Mouse (Mus musculus): ENCODE data around the gene Msx3. TPM values are rescaled to one million over a fixed set of nuclear protein-coding genes. Genes with fewer than 3 reads are reported as not detected.

Gene Msx3
- polyA plus RNA-seq, 1 experiment from 2014 or later, result 0.47 TPM

DNA sequence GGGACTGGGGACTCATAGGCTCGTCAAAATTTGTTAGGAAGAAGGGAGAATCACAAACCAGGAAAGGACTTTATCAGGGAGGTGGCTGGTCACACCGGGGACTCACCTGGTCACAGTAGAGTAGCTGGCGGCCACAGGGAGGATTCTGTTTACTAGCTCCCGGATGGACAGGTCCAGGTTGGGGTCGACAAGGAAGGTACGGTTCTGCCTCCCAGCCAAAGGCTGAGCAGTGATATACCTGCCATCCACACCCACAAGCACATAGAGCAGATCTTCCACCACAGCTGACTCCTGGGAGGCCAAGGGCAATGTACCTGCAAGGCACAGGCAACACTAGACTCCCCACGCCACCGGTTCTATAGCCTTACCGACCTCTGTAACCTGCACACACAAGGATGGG lies 41.1 kb downstream of the Msx3 start:
- Histone ChIP-seq H3K4me2 (replicated peaks) (no peak overlapping the region), H3K9ac (no peak overlapping the region), H3K27me3 (no peaks in the 10 kb centered on the region), H3K4me1 (no peaks in the 10 kb centered on the region), H3K36me3 (peaks cover 63% of the 10 kb centered on the region), H3K4me3 (no peak overlapping the region), H3K27ac (no peak overlapping the region), H3K9me3 (no peaks in the 10 kb centered on the region)
- WGBS, result 98% methylated on average over 9 of the region's 9 CpGs
- no peak for ATAC-seq (ENCODE audit: insufficient number of reproducible peaks, insufficient read depth, low FRiP score, low TSS enrichment)

- no peaks in the 10 kb centered on the region for H3K9me3 ChIP-seq
- peaks cover 69% of the 10 kb centered on the region for H3K36me3 ChIP-seq
- H3K27ac ChIP-seq, result no peak overlapping the region
- no peak overlapping the region for H3K9ac ChIP-seq
- no peaks in the 10 kb centered on the region for H3K4me1 ChIP-seq
- H3K27me3 ChIP-seq, result no peaks in the 10 kb centered on the region
- H3K4me3 ChIP-seq, result no peak overlapping the region
- 93% methylated on average over 9 of the region's 9 CpGs for WGBS
- ATAC-seq (ENCODE audit: insufficient number of reproducible peaks, insufficient read depth, low FRiP score, low TSS enrichment), result no peak
- no peak overlapping the region for H3K4me2 ChIP-seq (replicated peaks)
These were observed 41.9 kb downstream of the Msx3 start for GRCm38 (mm10) chr7:140006861-140007611.

GRCm38 (mm10) chr7:140004666-140005065 lies 44.2 kb downstream of the Msx3 start:
- H3K27me3 ChIP-seq, result no peaks in the 10 kb centered on the region
- H3K27ac ChIP-seq, result no peak overlapping the region
- no peak overlapping the region for H3K4me3 ChIP-seq
- H3K4me2 ChIP-seq (replicated peaks), result no peak overlapping the region
- H3K9me3 ChIP-seq, result no peaks in the 10 kb centered on the region
- no peak overlapping the region for H3K9ac ChIP-seq
- H3K36me3 ChIP-seq, result peaks cover 79% of the 10 kb centered on the region
- no peak for ATAC-seq (ENCODE audit: insufficient number of reproducible peaks, insufficient read depth, low FRiP score, low TSS enrichment)
- H3K4me1 ChIP-seq, result no peaks in the 10 kb centered on the region
- 93% methylated on average over 8 of the region's 8 CpGs for WGBS

GRCm38 (mm10) chr7:140001086-140001740 lies 47.7 kb downstream of the Msx3 start:
- Histone ChIP-seq H3K27me3 (no peaks in the 10 kb centered on the region), H3K36me3 (peaks cover 90% of the 10 kb centered on the region), H3K4me3 (no peak overlapping the region), H3K4me1 (no peaks in the 10 kb centered on the region), H3K9me3 (no peaks in the 10 kb centered on the region), H3K27ac (no peak overlapping the region), H3K9ac (no peak overlapping the region), H3K4me2 (replicated peaks) (no peak overlapping the region)
- 46% methylated on average over 12 of the region's 12 CpGs for WGBS
- no peak for ATAC-seq (ENCODE audit: insufficient number of reproducible peaks, insufficient read depth, low FRiP score, low TSS enrichment)

DNA sequence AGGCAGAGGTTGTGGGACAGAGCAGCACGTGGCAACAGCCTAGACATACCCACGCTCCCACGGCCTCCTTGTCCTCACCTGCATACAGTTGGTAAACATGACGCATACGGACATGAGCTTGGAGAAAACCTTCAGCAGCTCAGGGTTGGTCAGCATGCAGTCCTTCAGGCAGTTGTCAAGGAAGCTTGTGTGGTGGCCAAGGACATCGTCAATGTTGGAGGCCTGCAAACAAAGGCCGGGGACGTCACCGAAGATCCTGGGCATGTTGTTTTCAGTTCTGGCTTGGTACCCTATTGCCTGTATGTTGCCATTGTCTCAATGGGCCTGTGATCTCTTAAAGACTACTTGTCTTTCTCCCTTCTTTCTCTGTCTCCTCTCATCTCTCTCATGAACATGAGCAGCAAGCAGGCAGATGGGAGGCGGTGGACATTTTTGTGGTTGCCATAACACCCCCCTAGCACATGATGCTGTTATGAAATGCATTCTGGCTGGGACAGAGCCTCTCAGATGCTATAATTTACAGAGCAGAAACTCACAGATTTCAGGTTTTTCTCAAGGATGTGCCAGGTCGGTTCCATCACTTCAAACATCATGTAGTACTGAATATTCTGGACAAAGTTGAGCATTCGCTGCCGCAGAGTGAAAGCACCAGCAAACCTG lies 50.1 kb downstream of the Msx3 start:
- Histone ChIP-seq H3K27ac (no peak overlapping the region), H3K4me2 (replicated peaks) (no peak overlapping the region), H3K27me3 (no peaks in the 10 kb centered on the region), H3K4me3 (no peak overlapping the region), H3K9me3 (no peaks in the 10 kb centered on the region), H3K4me1 (no peaks in the 10 kb centered on the region), H3K9ac (no peak overlapping the region), H3K36me3 (peaks cover 72% of the 10 kb centered on the region)
- 92% methylated on average over 13 of the region's 13 CpGs for WGBS
- ATAC-seq (ENCODE audit: insufficient number of reproducible peaks, insufficient read depth, low FRiP score, low TSS enrichment), result no peak

Other genes starting within 250 kb of the Msx3 start
- 1.2 and 1.3 TPM in 2 replicates for gene Adgra1, start 214.9 kb downstream of the Msx3 start, polyA plus RNA-seq (2016; fragmentation: Nextera tagmentation; extraction: Ambion mirVana)
- gene Kndc1, start 154.4 kb downstream of the Msx3 start, polyA plus RNA-seq (2016; fragmentation: Nextera tagmentation; extraction: Ambion mirVana), result 0.15 and 0.28 TPM in 2 replicates
- gene Utf1, start 105.3 kb downstream of the Msx3 start, polyA plus RNA-seq (2016; fragmentation: Nextera tagmentation; extraction: Ambion mirVana), result 0.22 TPM in 1 of 2 replicates, not detected in the other
- 0.14 and 0.92 TPM in 2 replicates for gene 6430531B16Rik, start 70.3 kb downstream of the Msx3 start, polyA plus RNA-seq (2016; fragmentation: Nextera tagmentation; extraction: Ambion mirVana)
- 2.3 and 2.8 TPM in 2 replicates for gene Adam8, start 56.5 kb downstream of the Msx3 start, polyA plus RNA-seq (2016; fragmentation: Nextera tagmentation; extraction: Ambion mirVana)
- gene Zfp511, start 12.7 kb downstream of the Msx3 start, polyA plus RNA-seq (2016; fragmentation: Nextera tagmentation; extraction: Ambion mirVana), result 37.9 and 39.6 TPM in 2 replicates
- gene Tubgcp2, start 12.4 kb downstream of the Msx3 start, polyA plus RNA-seq (2016; fragmentation: Nextera tagmentation; extraction: Ambion mirVana), result 73.8 and 82.9 TPM in 2 replicates
- gene Caly, start 33.5 kb upstream of the Msx3 start, polyA plus RNA-seq (2016; fragmentation: Nextera tagmentation; extraction: Ambion mirVana), result 2.6 and 2.7 TPM in 2 replicates
- not detected in 2 replicates for gene Prap1, start 44.3 kb upstream of the Msx3 start, polyA plus RNA-seq (2016; fragmentation: Nextera tagmentation; extraction: Ambion mirVana)
- 22.0 and 27.1 TPM in 2 replicates for gene Fuom, start 53.4 kb upstream of the Msx3 start, polyA plus RNA-seq (2016; fragmentation: Nextera tagmentation; extraction: Ambion mirVana)
- 19.1 and 20.8 TPM in 2 replicates for gene Paox, start 66.7 kb upstream of the Msx3 start, polyA plus RNA-seq (2016; fragmentation: Nextera tagmentation; extraction: Ambion mirVana)
- 172 and 173 TPM in 2 replicates for gene Echs1, start 67.4 kb upstream of the Msx3 start, polyA plus RNA-seq (2016; fragmentation: Nextera tagmentation; extraction: Ambion mirVana)
- gene Mtg1, start 88.5 kb upstream of the Msx3 start, polyA plus RNA-seq (2016; fragmentation: Nextera tagmentation; extraction: Ambion mirVana), result 26.1 and 30.5 TPM in 2 replicates
- 1.2 TPM in 2 replicates for gene Sprn, start 105.8 kb upstream of the Msx3 start, polyA plus RNA-seq (2016; fragmentation: Nextera tagmentation; extraction: Ambion mirVana)
- gene Olfr522, start 115.7 kb upstream of the Msx3 start, polyA plus RNA-seq (2016; fragmentation: Nextera tagmentation; extraction: Ambion mirVana), result not detected in 2 replicates
- gene Olfr523, start 124.1 kb upstream of the Msx3 start, polyA plus RNA-seq (2016; fragmentation: Nextera tagmentation; extraction: Ambion mirVana), result not detected in 2 replicates
- not detected in 2 replicates for gene Olfr524, start 156.9 kb upstream of the Msx3 start, polyA plus RNA-seq (2016; fragmentation: Nextera tagmentation; extraction: Ambion mirVana)
- not detected in 2 replicates for gene Cd163l1, start 169.2 kb upstream of the Msx3 start, polyA plus RNA-seq (2016; fragmentation: Nextera tagmentation; extraction: Ambion mirVana)
- gene 5830411N06Rik, start 198.2 kb upstream of the Msx3 start, polyA plus RNA-seq (2016; fragmentation: Nextera tagmentation; extraction: Ambion mirVana), result not detected in 2 replicates

All from embryonic facial prominence, embryonic 12.5 days (tissue).